Mouse (Mus musculus): ENCODE data around the gene Dock10.
"Not testable (repeated sequence)": the region's sequence is repeated elsewhere in the genome, so short reads cannot be mapped to it uniquely, and the experiment has no call there.

Dock10 gene

GRCm38 (mm10) chr1:80757977-80758797 is at the start of gene Dock10:
TSS of gene Dock10 (minus strand) at chr1:80758527.
- DNase-seq (ENCODE audit: low read depth): no peak

GRCm38 (mm10) chr1:80806835-80807398 is 48.6 kb upstream of the Dock10 start:
- DNase-seq (ENCODE audit: low read depth): no peak

- DNase-seq (ENCODE audit: low read depth): no peak
Measured at GRCm38 (mm10) chr1:80802023-80802422, 43.7 kb upstream of the Dock10 start.

- DNase-seq (ENCODE audit: low read depth): no peak
Measured at GRCm38 (mm10) chr1:80785066-80785779, 26.9 kb upstream of the Dock10 start.

- no peak for DNase-seq (ENCODE audit: low read depth)
Measured at GRCm38 (mm10) chr1:80784155-80784554, 25.8 kb upstream of the Dock10 start.

- no peak for DNase-seq (ENCODE audit: low read depth)
Measured at GRCm38 (mm10) chr1:80765504-80765903, 7.2 kb upstream of the Dock10 start.

GRCm38 (mm10) chr1:80763042-80763950 is 5.0 kb upstream of the Dock10 start:
- DNase-seq (ENCODE audit: low read depth): no peak

- no peak for DNase-seq (ENCODE audit: low read depth)
Measured at GRCm38 (mm10) chr1:80758798-80759184, 464 bp upstream of the Dock10 start.

- no peak for DNase-seq (ENCODE audit: low read depth)
Measured at GRCm38 (mm10) chr1:80757650-80757976, 714 bp downstream of the Dock10 start.

- no peak for DNase-seq (ENCODE audit: low read depth)
Measured at GRCm38 (mm10) chr1:80756824-80757649, 1.3 kb downstream of the Dock10 start.

GRCm38 (mm10) chr1:80756060-80756439 is 2.3 kb downstream of the Dock10 start:
- DNase-seq (ENCODE audit: low read depth): no peak

- DNase-seq (ENCODE audit: low read depth): no peak
Measured at GRCm38 (mm10) chr1:80755296-80756059, 2.8 kb downstream of the Dock10 start.

- not testable (repeated sequence) for DNase-seq (ENCODE audit: low read depth)
Measured at GRCm38 (mm10) chr1:80749122-80749521, 9.2 kb downstream of the Dock10 start.

GRCm38 (mm10) chr1:80746691-80747463 is 11.4 kb downstream of the Dock10 start:
- DNase-seq (ENCODE audit: low read depth): no peak

GRCm38 (mm10) chr1:80746195-80746594 is 12.1 kb downstream of the Dock10 start:
- no peak for DNase-seq (ENCODE audit: low read depth)

- no peak for DNase-seq (ENCODE audit: low read depth)
Measured at GRCm38 (mm10) chr1:80739472-80739871, 18.9 kb downstream of the Dock10 start.

GRCm38 (mm10) chr1:80737812-80738391 is 20.4 kb downstream of the Dock10 start:
- no peak for DNase-seq (ENCODE audit: low read depth)

GRCm38 (mm10) chr1:80730582-80730981 is 27.7 kb downstream of the Dock10 start:
- no peak for DNase-seq (ENCODE audit: low read depth)

- DNase-seq (ENCODE audit: low read depth): no peak
Measured at GRCm38 (mm10) chr1:80730174-80730573, 28.2 kb downstream of the Dock10 start.

Measured in NIH3T3 (cell line).